Mouse (Mus musculus) embryo, embryonic 10.5 days (tissue): ENCODE data around the gene Phactr1.
A peak's percentile ranks its signal among the peaks of the same experiment; 100 is the strongest.

Experiments
- DNase-seq: peaks from one replicate; pipeline ENCODE4 v3.0.0-alpha.2; 2015; ENCODE audit warnings: low spot score

Gene Phactr1

DNA sequence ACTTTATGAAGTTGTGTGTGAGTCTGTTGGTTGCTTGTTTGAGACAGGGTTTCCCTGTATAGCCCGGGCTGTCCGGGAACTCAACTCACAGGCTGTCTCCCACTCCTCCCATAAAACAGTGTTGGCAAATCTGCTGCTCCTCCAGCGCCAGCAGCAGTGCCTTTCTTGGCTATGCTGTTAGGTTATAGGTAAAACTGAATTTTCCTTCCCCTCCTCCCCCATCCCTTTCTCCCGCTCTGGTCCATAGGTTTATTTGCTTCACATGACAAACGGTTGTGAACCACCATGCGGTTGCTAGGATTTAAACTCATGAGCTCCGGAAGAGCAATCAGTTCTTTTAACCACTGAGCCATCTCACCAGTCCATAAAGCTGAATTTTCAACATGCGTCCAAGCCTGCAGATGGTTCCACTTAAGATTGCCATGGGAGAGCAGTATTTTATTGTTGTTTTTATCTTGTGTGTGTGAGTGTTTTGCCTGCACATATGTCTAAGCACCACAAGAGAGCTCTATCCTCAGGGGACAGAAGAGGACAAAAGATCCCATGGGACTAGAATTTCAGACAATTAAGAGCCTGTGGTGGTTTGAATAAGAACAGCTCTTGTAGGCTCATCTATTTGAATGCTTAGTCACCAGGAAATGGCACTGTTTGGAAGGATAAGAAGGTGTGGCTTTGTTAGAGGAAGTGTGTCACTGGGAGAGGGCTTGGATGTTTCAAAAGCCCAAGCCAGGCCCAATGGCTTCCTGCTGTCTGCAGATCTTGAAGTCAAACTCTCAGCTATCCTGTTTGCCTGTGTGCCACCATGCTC, 503.0 kb downstream of the Phactr1 start:
- DNase-seq = peak; percentile 29

DNA sequence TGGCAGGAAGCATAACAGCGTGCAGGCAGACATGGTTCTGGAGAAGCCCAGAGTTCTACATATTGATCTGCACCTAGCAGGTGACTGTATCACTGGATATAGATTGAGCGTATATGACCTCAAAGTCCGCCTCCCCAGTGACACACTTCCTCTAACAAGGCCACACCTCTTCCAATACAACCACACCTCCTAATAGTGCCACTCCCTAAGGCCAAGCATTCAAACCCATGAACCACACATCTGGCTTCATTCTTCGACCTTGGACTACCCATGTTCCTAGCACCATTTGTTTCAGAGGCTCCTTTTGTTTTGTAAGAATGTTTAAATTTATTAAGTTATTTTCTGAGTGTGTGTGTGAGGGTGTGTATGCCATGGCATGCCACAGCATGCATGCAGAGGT, 507.3 kb downstream of the Phactr1 start:
- no peak for DNase-seq
